Mouse (Mus musculus) myocyte (in vitro differentiated cells): ENCODE data around the gene Plxdc1.
A peak's percentile ranks its signal among the peaks of the same experiment; 100 is the strongest.

Experiments used
- CEBPB ChIP-seq: IDR thresholded peaks from 2 replicates; pipeline ENCODE4 v1.6.1; 2011; ENCODE audit warnings: mild to moderate bottlenecking, moderate library complexity; ENCODE audit not compliant: poor library complexity, insufficient read depth, severe bottlenecking
- E2F4 ChIP-seq: IDR thresholded peaks from one replicate; pipeline ENCODE4 v1.6.1; 2011; ENCODE audit warnings: mild to moderate bottlenecking, control low read depth, moderate library complexity; ENCODE audit not compliant: insufficient read depth
- MAX ChIP-seq: IDR thresholded peaks from one replicate; pipeline ENCODE4 v1.6.1; 2011; ENCODE audit warnings: low read depth, mild to moderate bottlenecking, control low read depth
- MYOD1 ChIP-seq, 3 experiments: IDR thresholded peaks; one replicate each; pipeline ENCODE4 v1.6.1; 2011; ENCODE audit warnings: control low read depth in 2 of 3, low read depth in 2 of 3, mild to moderate bottlenecking in 2 of 3, moderate library complexity in 1 of 3; ENCODE audit not compliant: insufficient read length in 2 of 3, control insufficient read depth in 1 of 3
- MYOG ChIP-seq, 3 experiments: IDR thresholded peaks; one replicate each; pipeline ENCODE4 v1.6.1; 2011; ENCODE audit warnings: control low read depth in 2 of 3, low read depth in 2 of 3, mild to moderate bottlenecking in 2 of 3; ENCODE audit not compliant: insufficient read length in 2 of 3, control insufficient read depth in 1 of 3, insufficient read depth in 1 of 3
- POLR2A ChIP-seq: IDR thresholded peaks from one replicate; pipeline ENCODE4 v1.6.1; 2011; ENCODE audit warnings: low read depth, mild to moderate bottlenecking, control low read depth, moderate library complexity; ENCODE audit not compliant: insufficient read length
- POLR2AphosphoS2 ChIP-seq: IDR thresholded peaks from one replicate; pipeline ENCODE4 v1.6.1; 2011; ENCODE audit warnings: low read depth, control low read depth; ENCODE audit not compliant: insufficient read length
- REST ChIP-seq: IDR thresholded peaks from one replicate; pipeline ENCODE4 v1.6.1; 2011; ENCODE audit warnings: mild to moderate bottlenecking, control low read depth, moderate library complexity; ENCODE audit not compliant: insufficient read depth, insufficient read length
- SRF ChIP-seq: IDR thresholded peaks from one replicate; pipeline ENCODE4 v1.6.1; 2011; ENCODE audit warnings: low read depth; ENCODE audit not compliant: control insufficient read depth, insufficient read length
- TCF12 ChIP-seq: IDR thresholded peaks from one replicate; pipeline ENCODE4 v1.6.1; 2011; ENCODE audit warnings: mild to moderate bottlenecking, control low read depth; ENCODE audit not compliant: poor library complexity, insufficient read depth, severe bottlenecking
- TCF3 ChIP-seq: IDR thresholded peaks from one replicate; pipeline ENCODE4 v1.6.1; 2011; ENCODE audit warnings: low read depth, control low read depth; ENCODE audit not compliant: insufficient read length
- USF1 ChIP-seq: IDR thresholded peaks from one replicate; pipeline ENCODE4 v1.6.1; 2011; ENCODE audit warnings: low read depth, mild to moderate bottlenecking, control low read depth, moderate library complexity

- TF ChIP-seq USF1 (no peak), MYOD1 (IDR thresholded peaks at IDR 0.05; ENCODE audit: control insufficient read depth in 1 of 3, insufficient read length in 2 of 3, low read depth in 2 of 3) (peak in 2 of 3 experiments; percentile 20 to 60), POLR2A (no peak), SRF (no peak), CEBPB (no peak), POLR2AphosphoS2 (peak; percentile 78), MYOG (IDR thresholded peaks at IDR 0.05; ENCODE audit: control insufficient read depth in 1 of 3, insufficient read depth in 1 of 3, insufficient read length in 2 of 3, low read depth in 2 of 3) (peak in 1 of 3 experiments; percentile 77), E2F4 (no peak), TCF12 (no peak), MAX (no peak), TCF3 (no peak), REST (no peak)
These were observed 14.3 kb upstream of the Plxdc1 start for GRCm38 (mm10) chr11:98000378-98001140.
